23 mouse cellular contexts compared by ENCODE assay signal in genomic region chr2:62902363-62903353, GRCm38 (mm10).
DNase-seq lines count a peak whose midpoint lies in the region; ATAC-seq and TF ChIP-seq lines count a peak whose summit lies in the region.
"Had no signal": no experiment of that assay in that cellular context is flagged by ENCODE, and none has a peak within 500 bp of the region (broad histone marks: within the 10 kb centered on the region; RNA-seq: fewer than 3 reads in every experiment).

No protein-coding gene starts in this region.

- no peak for DNase-seq in kidney, adult 18-20 months
- DNase-seq in kidney, postnatal 0 days (ENCODE audit: low spot score) = peak; percentile 39
- no peak for DNase-seq in kidney, postnatal 25 days
- no peak for DNase-seq in MN1 (ENCODE audit: low spot score)
- DNase-seq: adrenal gland, postnatal 10 days; adrenal gland, postnatal 36 days; cerebellum, adult 18-20 months; cerebellum, adult 9-10 months; cerebellum, postnatal 14 days; gastrocnemius, postnatal 10 days; gastrocnemius, postnatal 36 days; heart, adult 2 months; heart, postnatal 14 days; heart, postnatal 4 days had no signal

- H3K9me3 ChIP-seq in intestine, embryonic 15.5 days = no peaks in the 10 kb centered on the region
- H3K9me3 ChIP-seq in intestine, postnatal 0 days (ENCODE audit: control insufficient read depth) = no peaks in the 10 kb centered on the region
- H3K9me3 ChIP-seq in kidney, embryonic 14.5 days (ENCODE audit: control insufficient read depth, low read length) = no peaks in the 10 kb centered on the region
- no peaks in the 10 kb centered on the region for H3K9me3 ChIP-seq in kidney, postnatal 0 days (replicated peaks; ENCODE audit: low read length)
- H3K9me3 ChIP-seq: forebrain, embryonic 10.5 days; forebrain, embryonic 13.5 days; heart, embryonic 10.5 days; heart, embryonic 13.5 days had no signal

- ATAC-seq in intestine, embryonic 15.5 days = peak; percentile 75
- no peak for ATAC-seq in intestine, postnatal 0 days
- ATAC-seq in kidney, embryonic 14.5 days (ENCODE audit: low FRiP score, low TSS enrichment) = peak; percentile 64; the same call in 1 of the 2 replicates
- ATAC-seq in kidney, postnatal 0 days (replicated peaks; ENCODE audit: low FRiP score, low read depth) = 0 out of 2 replicates have a peak, but pooled peaks have one; percentile 33
- ATAC-seq: forebrain, embryonic 13.5 days; forebrain, embryonic 16.5 days; Patski had no signal

- no peaks in the 10 kb centered on the region for H3K36me3 ChIP-seq in intestine, embryonic 15.5 days
- H3K36me3 ChIP-seq in intestine, postnatal 0 days (ENCODE audit: control insufficient read depth, insufficient read depth) = no peaks in the 10 kb centered on the region
- no peaks in the 10 kb centered on the region for H3K36me3 ChIP-seq in kidney, embryonic 14.5 days (ENCODE audit: control insufficient read depth, insufficient read depth, low read length)
- H3K36me3 ChIP-seq in kidney, postnatal 0 days (ENCODE audit: insufficient read depth, low read length) = no peaks in the 10 kb centered on the region
- H3K36me3 ChIP-seq: forebrain, embryonic 10.5 days; heart, embryonic 10.5 days; heart, embryonic 13.5 days had no signal

- no peak overlapping the region for H3K9ac ChIP-seq in intestine, embryonic 15.5 days
- H3K9ac ChIP-seq in intestine, postnatal 0 days (ENCODE audit: low read depth, low read length) = no peak overlapping the region
- H3K9ac ChIP-seq in kidney, embryonic 14.5 days (ENCODE audit: low read depth, low read length) = no peak overlapping the region
- no peak overlapping the region for H3K9ac ChIP-seq in kidney, postnatal 0 days (ENCODE audit: low read depth, low read length)
- H3K9ac ChIP-seq: forebrain, embryonic 13.5 days; heart, embryonic 13.5 days had no signal

- no peak overlapping the region for H3K4me3 ChIP-seq in intestine, embryonic 15.5 days (replicated peaks)
- H3K4me3 ChIP-seq in intestine, postnatal 0 days (ENCODE audit: low read depth, low read length) = no peak overlapping the region
- no peak overlapping the region for H3K4me3 ChIP-seq in kidney, embryonic 14.5 days (ENCODE audit: low read length)
- no peak overlapping the region for H3K4me3 ChIP-seq in kidney, postnatal 0 days (replicated peaks; ENCODE audit: low read depth, low read length)
- H3K4me3 ChIP-seq: forebrain, embryonic 10.5 days; forebrain, embryonic 13.5 days; heart, adult 2 months; heart, embryonic 10.5 days; heart, embryonic 13.5 days had no signal

- H3K4me2 ChIP-seq in intestine, embryonic 15.5 days (replicated peaks) = no peak overlapping the region
- H3K4me2 ChIP-seq in intestine, postnatal 0 days (replicated peaks; ENCODE audit: low read depth) = no peak overlapping the region
- no peak overlapping the region for H3K4me2 ChIP-seq in kidney, embryonic 14.5 days (replicated peaks; ENCODE audit: low read depth, low read length)
- no peak overlapping the region for H3K4me2 ChIP-seq in kidney, postnatal 0 days (ENCODE audit: low read length)
- H3K4me2 ChIP-seq: forebrain, embryonic 13.5 days; heart, embryonic 13.5 days had no signal

- no peak overlapping the region for H3K27ac ChIP-seq in intestine, embryonic 15.5 days
- no peak overlapping the region for H3K27ac ChIP-seq in intestine, postnatal 0 days (ENCODE audit: low read depth, low read length)
- peak overlapping the region; percentile 26; the same call in 1 of the 2 replicates for H3K27ac ChIP-seq in kidney, embryonic 14.5 days (ENCODE audit: low read depth, low read length)
- 0 out of 2 replicates have a peak overlapping the region, but pooled peaks have one; percentile 42 for H3K27ac ChIP-seq in kidney, postnatal 0 days
- H3K27ac ChIP-seq: forebrain, embryonic 10.5 days; forebrain, embryonic 13.5 days; heart, adult 2 months; heart, embryonic 10.5 days; heart, embryonic 13.5 days had no signal

- H3K27me3 ChIP-seq in intestine, embryonic 15.5 days (replicated peaks) = no peaks in the 10 kb centered on the region
- H3K27me3 ChIP-seq in intestine, postnatal 0 days (replicated peaks; ENCODE audit: control insufficient read depth, insufficient read depth, low read length) = no peaks in the 10 kb centered on the region
- no peaks in the 10 kb centered on the region for H3K27me3 ChIP-seq in kidney, embryonic 14.5 days (ENCODE audit: control insufficient read depth, insufficient read depth, low read length)
- H3K27me3 ChIP-seq in kidney, postnatal 0 days (ENCODE audit: insufficient read depth, low read length) = no peaks in the 10 kb centered on the region
- H3K27me3 ChIP-seq: forebrain, embryonic 13.5 days; heart, embryonic 13.5 days; Patski had no signal

- no peak for TF ChIP-seq CTCF in intestine, postnatal 0 days (IDR thresholded peaks at IDR 0.05; ENCODE audit: low read depth)
- TF ChIP-seq CTCF in kidney, postnatal 0 days (IDR thresholded peaks at IDR 0.05; ENCODE audit: low read depth) = no peak

- WGBS in intestine, embryonic 15.5 days = 61% methylated on average over 1 of the region's 1 CpGs
- 34% methylated on average over 1 of the region's 1 CpGs for WGBS in intestine, postnatal 0 days
- 52% methylated on average over 1 of the region's 1 CpGs for WGBS in kidney, embryonic 14.5 days
- WGBS in kidney, postnatal 0 days = 57% methylated on average over 1 of the region's 1 CpGs

- no peaks in the 10 kb centered on the region for H3K4me1 ChIP-seq in intestine, embryonic 15.5 days (replicated peaks)
- no peaks in the 10 kb centered on the region for H3K4me1 ChIP-seq in intestine, postnatal 0 days (replicated peaks; ENCODE audit: control insufficient read depth, insufficient read depth, low read length)
- H3K4me1 ChIP-seq in kidney, embryonic 14.5 days (ENCODE audit: control insufficient read depth, insufficient read depth, low read length) = no peaks in the 10 kb centered on the region
- no peaks in the 10 kb centered on the region for H3K4me1 ChIP-seq in kidney, postnatal 0 days (replicated peaks; ENCODE audit: insufficient read depth, low read length)
- H3K4me1 ChIP-seq: forebrain, embryonic 10.5 days; forebrain, embryonic 13.5 days; heart, embryonic 10.5 days; heart, embryonic 13.5 days had no signal

Comparison
In these comparisons a context has a peak if more than half of its experiments do, and no peak if none do; other contexts are left out.
1. H3K27ac ChIP-seq: peak in kidney, embryonic 14.5 days (single experiment) and kidney, postnatal 0 days (single experiment); none in intestine, embryonic 15.5 days (single experiment) and intestine, postnatal 0 days (single experiment).